Mouse (Mus musculus) right cerebral cortex, postnatal 14 days (tissue): Measurements from ENCODE around the gene Npcd.

Experiments used
- DNase-seq: peaks from one replicate; pipeline ENCODE4 v3.0.0; 2022

Gene Npcd

DNA sequence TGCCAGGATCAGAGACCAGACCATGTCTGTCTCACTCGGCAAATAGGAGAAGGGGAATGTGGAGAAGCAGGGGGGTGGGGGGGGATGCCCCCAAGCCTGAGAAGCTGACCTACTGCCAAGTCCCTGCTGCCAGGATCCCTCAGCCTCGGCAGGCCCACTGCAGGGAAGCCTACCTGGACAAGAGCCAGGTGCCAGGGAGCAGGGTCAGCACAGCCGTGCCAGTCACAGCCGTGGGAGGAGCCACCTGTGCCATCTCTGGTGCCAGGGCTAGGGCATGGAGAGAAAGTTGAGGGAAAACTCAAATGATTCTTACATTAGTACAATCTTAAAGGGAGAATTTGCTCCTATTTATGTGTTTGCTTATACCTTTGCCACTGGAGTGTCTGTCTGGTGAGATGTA lies 31.7 kb downstream of the Npcd start:
- DNase-seq, result no peak

DNA sequence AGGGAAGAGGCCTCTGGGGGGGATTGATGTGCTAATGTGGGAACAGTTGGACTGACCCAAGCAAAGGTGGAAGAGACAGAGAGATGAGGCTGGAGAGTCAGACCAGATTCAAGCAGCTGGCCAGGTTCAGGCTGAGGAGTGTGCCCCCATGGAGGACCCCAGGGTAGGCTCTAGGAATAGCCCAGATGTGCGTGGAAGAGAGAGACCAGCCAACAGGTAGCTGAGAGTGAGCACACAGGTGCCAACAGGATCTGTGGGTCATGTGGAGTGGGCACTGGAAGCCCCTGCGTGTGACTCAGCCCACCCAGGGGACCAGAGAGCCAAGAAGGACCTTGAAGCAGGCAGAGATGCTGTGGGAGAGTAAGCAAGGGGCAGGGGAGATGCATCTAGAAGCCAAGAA lies 32.4 kb downstream of the Npcd start:
- no peak for DNase-seq

DNA sequence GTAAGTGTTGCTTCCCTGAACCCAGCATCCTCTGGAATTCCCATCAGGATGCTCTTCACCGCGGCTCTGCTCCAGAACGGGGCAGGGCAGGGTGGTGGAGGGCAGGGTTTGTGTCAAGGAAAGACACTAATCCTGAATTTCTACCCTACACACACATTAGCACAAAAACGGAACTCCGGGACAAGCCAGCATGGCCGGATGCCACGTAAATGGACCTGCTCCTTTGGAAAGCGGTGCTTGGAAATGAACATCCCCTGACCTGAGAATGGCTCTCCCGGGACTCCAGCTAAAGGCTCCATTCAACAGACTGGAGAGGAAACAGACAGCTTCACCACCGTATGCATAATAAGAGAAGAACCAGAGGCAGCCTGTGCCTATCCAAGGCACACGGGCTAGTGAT lies 33.3 kb downstream of the Npcd start:
- no peak for DNase-seq

DNA sequence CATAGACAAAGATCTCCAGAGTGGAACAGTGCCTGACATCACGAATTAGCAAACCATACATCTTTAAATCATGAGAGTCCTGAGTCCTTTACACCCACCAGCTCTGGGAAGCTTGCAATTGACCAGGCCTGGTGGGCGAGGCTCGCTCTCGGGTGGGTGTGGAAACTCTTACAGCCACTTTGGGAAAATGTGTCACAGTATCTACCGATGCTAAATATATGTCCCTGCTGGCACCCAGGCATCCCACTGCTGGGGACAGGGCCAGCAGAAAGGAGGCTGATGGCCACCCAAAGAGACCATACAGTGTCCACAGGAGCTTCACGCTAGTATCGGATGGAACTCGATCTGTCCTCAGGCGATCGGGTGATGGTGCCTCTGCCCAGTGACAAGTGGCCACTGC lies 35.4 kb downstream of the Npcd start:
- no peak for DNase-seq

DNA sequence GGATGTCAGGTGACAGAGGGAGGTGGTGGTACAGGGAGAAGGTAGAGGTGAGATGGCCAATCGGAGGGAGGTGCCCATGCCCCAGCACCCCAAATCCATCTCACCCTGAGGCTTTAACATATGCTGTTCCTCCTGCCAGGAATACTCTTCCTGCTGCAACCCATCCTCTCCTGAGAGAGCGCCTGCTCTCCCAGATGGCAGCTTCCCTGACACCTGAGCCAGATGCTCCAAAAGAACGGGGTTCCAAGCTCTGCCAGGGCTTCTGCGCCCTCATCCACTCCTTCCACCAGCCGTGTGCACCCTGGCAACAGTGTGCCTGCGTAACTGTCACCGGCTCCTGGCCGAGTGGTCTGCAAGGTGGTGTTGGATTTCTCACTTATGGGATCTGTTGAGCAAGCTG lies 36.4 kb downstream of the Npcd start:
- no peak for DNase-seq

DNA sequence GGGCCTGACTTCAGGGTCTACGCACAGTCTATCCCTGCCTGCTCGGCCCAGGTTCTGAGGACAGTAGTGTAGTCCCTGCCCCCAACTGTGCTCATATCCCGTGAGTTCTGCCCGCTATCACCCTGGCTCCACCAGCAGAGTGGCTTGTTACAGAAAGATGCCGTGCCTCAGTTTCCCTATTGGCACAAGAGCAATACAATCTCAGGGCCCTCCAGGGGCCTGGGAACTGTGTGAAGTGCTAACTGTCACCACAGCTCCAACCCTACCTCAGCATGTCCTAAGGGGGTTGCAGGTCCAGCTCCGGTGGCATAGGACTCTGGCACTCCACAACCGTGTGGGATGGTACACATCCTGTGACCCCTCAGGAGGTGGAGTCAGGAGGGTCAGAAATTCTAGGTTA lies 36.9 kb downstream of the Npcd start:
- no peak for DNase-seq

DNA sequence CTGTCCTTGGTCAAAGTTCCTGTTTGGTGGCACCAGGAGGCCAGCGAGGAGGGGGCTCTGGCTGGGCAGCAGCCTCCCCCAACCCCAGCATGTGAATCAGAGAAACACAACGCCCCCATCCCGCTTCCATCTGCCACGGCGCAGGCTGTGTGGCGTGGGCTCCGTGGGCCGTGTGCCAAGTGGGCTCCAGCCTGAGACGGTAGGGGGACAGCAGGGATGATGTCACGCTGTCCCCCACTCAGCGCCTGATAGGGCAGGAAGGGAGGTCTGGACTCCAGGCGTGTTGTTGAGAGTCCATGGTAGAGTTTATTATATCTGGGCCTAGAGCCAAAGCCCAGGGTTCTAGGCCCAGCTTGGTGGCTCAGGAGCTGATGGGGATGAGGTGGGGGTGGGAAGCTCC lies 37.8 kb downstream of the Npcd start:
- DNase-seq, result peak; percentile 84

DNA sequence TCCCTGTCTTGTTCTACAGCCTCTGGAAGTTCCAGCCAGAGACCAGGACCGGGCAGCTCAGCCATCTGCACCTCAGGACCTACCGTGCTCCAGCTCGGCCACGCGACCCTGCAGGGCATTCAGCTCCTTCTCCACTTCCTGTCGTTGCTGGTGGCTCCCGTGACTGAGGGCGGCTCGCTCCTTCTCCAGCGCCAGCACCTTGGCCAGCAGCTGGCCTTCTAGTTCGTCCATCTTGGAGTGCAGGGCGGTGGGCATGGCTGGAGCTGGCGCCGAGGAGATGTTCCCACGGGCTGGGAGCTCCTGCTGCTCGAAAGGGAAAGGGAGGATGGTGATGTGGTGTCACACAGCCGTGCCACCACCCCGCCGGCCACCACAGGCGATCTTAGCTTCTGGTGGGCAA lies 39.9 kb downstream of the Npcd start:
- DNase-seq, result no peak

DNA sequence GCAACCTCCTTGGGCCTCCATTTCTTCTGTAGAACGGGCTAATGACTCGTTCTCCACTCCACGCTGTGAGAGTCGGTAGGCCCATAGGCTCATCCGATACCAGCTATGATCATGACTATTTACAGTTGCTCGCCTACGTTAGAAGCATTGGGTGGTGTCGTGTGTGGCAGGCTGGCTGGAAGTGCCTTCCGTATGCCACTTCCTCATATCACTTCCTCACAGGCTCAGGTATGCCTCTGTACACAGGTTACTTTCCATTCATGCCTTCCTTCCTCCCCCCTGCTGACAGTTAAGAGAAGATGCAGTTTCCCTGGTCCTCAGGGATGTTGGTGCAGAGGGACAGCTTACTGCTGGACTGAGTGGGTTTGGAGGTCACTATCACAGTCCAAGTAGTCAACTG lies 41.0 kb downstream of the Npcd start:
- DNase-seq, result no peak

DNA sequence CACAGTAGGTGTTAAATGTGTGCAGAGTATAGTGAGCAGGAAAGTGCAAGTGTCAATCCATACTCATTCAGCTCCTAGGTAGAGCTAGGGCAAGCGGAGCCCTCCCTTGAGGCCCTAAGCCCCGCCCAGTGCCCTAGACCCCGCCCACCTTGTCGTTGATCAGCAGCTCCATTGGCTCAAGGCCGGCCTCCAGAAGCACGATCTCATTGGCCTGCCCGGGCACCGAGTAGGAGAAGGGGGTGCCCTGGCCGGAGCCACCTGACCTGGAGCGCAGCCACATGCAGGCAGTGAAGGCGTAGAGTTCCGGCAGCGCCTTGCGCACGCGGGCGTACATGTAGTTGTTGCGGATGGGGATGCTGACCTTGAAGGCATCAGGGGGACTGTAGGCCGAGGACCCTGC lies 41.6 kb downstream of the Npcd start:
- DNase-seq, result no peak

DNA sequence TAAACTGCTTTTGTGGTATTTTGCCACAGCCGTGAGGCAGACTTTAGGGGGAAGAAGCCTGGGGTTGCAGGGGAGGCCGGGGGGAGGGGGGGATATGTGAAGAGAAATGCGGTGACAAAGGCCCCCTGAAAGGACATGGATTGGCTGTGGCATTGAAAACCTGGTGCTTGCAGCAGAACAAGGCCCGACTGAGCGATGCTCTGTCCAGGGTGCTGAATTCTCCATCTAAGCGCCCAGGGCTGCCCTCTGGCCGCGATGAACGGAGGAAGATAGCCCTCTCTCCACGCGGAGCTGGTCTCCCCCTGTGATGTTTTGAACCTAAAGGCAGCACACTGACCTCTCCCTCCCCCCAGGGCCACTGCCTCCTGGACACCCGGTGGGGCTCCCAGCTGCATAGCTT lies 42.5 kb downstream of the Npcd start:
- DNase-seq, result no peak

DNA sequence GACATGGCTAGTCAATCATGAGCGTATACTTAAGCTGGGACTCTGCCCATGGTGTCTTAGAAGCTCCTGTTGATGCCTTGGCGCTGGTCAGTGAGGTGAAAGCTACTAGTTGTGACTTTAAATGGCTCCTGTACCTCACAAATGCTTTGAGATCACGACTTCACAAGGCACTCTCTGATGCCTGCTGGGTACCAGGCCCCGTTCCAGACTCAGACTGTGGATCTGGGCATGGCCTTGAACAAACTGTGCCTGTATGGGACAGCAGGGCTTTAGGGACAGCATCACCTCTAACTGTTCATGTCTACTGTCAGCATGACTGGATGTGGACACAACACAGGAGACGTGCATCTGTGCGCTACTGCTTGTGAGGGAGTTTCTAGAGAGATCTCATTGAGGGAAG lies 43.1 kb downstream of the Npcd start:
- DNase-seq, result no peak

DNA sequence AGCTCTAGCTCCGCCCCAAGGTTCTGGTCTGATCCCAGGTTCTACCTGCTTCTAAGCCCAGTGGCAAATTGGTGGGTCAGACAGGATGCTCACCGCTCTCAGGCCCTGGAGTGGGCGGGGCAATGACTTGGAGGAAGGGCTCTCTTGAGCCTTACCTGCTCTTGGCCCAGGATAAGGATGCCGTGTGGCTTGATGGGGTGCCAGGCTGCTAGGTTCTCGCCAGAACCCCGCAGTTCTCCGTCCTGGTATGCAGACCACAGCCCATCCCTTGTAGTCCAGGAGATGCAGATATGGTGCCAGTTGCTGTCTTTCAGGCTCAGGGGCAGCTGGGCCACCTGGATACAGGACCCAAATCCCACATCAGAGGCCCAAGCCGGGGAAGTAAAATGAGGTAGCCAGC lies 43.9 kb downstream of the Npcd start:
- DNase-seq, result no peak

DNA sequence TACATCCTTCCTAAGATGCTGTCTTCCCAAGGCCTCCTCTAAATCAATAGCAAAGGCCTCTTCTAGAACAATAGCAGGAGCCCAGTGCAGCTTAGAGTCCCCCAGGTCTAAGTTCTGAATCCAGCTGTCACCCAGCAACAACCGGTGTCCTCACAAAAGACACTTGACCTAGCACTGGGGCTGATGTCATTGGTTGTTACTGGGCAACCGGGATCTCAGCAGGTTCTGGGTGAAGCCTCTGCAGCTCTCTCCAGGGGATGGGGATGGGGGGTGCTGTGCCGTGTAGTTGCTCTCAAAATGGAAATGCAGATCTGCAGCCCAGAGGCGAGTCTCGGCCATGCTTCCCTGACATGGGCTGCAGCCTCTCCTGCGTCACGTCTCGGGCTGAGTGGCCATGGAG lies 46.2 kb downstream of the Npcd start:
- DNase-seq, result no peak

DNA sequence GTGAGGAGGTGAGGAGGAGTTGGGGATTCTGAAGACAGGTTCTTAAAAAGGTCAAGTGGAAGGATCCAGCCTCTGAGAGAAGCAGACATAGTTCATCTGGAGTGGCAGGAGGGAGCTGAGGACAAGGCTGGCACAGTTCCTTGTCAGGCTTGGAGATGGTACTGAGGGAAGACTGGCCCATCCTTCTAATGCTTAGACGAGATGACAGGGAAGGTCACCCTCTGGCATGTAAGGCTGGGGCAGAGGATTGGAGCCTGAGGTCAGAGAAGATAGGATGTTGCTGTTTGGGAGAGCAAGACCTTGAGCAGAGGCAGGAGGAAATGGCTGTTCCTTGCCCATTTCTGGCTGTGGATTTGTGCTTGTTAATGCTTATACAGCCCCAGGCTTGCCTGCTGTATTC lies 49.0 kb downstream of the Npcd start:
- no peak for DNase-seq

DNA sequence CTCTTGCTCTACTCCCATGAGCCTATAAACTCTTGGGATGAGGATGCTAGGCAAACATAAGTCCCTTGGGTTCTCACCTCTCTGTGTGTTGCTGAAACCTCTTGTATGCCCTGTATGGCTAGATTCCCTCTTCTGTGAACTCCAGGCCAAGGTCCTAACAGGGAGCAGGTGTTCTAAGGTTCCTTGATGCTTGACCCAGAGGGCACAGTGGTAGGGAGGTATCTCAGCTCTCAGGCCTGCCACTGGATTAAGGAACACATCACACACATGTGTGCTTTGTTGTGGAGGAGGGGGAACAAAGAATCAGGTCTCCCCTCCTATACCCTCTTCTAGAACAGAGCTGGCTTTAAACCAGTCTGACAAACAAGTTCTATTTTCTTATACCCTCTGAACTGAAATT lies 56.3 kb downstream of the Npcd start, which contains the start of gene Dnal4:
TSS of gene Dnal4 (minus strand) at position 101 of the 400 bp plus-strand sequence.
- DNase-seq, result no peak

DNA sequence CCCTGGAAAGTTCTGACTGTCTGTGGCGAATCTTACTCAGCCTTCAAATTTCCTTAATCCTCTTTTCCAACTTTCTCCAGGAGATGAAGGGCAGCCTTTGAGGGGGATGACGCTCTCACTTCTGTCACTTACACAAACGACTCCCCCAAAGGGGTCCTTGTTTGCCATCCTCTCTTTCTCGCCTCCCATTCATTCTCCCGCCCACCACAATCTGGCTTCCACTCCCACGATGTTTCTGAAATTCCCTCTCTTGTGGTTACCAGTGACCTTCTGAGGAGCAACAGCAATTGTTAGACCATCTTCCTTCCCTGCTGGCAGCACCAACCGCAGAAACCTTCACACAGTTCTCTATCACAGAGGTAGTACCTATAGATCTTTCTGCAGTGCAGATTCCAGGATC lies 58.4 kb downstream of the Npcd start:
- DNase-seq, result no peak

DNA sequence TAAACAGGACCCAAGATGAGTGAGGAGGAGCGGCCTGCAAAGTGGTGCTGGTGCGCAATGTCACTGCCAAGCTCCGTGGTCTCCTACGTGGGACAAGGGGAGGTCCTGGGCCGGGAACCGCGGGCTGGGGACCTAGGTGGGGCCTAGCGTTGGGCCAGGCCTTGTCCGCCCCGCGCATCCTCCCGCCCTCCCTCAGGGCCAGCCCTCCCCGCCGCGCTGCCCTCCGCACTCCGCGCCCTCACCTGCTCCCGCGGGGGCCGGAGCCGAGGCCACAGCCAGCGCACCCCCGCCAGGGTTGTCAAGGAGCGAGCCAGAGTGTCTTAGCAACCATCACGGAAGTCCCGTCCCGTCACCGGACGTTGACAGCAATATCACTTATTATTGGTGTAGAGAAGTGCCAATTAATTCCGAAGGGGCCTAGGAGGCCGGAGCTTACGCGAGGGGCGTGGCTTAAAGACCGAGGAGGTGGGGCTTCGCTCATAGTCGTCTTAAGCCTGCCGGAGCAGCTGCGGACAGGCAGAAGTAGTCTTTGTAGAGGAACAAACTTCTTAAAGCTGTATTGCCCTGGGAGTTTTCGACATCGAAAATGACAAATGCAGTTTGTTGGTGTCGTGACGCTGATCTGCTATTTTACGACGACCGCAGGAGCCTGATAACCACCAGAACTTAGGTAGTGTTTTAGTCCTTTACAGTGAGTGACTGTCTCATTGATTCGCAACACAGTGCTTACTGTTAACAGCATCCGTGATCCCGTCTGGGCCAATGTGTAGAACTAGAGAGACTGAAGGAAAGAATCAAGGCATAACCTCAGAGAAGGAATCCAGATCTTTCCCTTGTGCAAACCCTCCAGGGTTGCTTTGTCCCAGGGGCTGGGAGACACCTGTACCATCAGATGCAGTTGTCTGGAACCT lies 59.7 kb downstream of the Npcd start:
- peak; percentile 95 for DNase-seq

DNA sequence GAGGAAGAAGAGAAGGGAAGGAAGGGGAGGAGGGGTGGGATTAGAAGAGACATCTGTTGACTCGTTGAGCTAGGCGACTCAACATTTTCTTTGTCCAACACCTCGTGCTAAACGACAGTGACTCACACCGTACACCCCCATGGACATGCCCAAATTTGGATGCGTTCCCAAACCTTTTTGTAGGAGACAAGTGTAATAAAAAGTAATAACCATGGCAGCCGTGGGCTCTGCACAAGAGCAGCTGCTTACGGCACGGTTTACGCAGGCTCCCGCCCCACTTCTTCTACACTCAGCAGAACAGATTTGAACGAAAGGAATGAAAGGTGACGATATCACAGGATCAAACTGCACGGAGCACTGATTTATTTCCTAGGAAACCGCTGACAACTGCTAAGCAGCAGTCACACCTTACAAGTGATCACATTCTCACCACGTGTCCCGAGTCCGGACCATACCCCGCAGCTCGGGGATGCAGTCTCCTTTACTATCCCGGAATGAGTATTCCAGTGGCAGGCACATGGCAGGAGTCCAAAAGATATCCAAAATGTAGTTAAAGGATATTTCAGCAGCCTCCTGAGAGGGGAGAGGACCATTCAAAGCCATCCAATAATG lies 63.3 kb downstream of the Npcd start:
- DNase-seq, result no peak

DNA sequence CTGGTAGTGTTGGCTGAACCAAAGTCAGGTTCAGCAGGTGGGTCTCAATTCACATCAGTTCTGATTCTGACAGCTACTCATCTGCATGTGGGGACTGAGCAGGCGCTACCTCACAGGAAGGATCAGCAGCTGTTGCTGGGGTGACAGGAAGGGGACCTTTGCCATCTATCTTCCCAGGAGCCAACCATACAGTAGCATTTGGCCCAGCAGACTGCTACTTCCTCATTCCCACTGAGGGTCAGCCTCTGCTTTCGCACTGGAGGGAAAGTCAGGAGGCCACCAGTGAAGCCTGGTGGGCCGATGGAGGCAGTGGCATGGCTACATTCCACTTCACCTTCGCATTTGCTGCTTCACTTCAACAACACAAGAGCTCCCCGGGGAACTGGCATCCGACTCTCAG lies 65.7 kb downstream of the Npcd start:
- DNase-seq, result no peak

DNA sequence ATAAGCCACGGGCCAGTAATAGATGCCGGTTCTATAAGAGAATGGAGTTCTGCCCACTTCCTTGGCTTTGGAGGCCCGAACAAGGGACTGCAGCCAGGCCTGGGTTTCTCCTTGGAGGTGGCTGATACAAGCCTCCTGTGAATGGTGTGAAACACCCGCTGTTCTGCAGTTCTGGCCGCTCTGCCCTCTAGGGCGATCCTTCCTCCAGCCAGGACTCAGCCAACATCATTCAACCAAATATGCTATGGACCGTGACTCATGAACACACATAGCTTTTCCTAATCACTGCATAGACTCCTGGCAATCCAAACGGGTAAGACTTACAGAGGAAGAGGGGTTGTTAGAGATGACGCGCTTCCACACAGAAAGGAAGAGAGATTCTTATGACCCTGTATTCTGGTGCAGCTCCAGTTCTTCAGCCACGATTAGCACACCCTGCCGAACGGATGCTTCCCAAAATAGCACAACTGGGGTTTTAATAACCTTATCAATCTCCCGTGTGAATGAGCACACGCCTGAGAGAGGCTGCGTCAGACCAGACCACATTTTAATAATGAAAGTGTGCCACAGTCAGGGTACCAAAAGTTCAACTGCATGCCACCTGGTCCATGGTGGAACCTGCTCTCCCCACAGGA lies 66.6 kb downstream of the Npcd start:
- DNase-seq, result no peak

DNA sequence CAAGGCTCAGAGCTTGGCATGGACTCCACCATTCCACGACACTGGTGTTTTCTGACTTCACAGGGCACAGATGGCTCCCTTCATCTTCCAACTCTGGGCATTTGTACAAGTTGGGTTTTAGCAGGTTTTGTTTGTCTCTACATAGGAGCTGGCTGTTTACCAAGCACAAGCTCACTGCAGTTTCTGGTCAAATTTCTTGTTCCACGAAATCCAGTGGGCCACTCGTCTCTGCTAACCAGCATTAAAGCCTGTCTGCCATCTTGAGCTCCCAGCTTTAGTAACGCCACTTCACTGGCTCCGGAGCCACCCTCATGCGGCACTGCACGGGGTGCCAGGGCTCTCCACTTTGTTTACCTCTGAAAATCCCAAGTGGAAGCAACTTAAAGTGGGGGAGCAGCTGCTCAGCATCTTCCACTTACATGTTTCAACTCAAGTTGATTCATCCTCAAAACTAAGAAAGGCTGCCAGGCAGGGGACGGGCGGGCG lies 67.4 kb downstream of the Npcd start:
- no peak for DNase-seq

DNA sequence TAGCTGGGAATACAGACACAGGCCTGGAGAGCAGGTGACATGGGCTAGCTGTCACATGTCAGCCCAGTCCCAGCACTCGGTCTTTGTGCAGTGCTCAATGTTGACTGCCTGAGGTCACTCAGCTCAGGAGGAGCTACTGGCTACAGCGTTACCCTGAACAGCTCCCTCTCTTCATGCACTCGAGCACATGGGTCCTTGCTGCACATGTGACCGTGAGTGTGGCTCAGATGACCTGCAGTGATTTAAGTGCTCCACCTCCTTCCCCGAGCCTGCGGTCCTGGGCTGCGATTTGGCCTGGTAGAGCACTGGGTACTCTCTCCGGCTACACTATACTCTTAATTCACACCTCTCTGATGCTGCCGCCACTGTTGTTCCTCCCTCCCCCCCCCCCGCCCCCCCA lies 67.9 kb downstream of the Npcd start:
- DNase-seq, result no peak

DNA sequence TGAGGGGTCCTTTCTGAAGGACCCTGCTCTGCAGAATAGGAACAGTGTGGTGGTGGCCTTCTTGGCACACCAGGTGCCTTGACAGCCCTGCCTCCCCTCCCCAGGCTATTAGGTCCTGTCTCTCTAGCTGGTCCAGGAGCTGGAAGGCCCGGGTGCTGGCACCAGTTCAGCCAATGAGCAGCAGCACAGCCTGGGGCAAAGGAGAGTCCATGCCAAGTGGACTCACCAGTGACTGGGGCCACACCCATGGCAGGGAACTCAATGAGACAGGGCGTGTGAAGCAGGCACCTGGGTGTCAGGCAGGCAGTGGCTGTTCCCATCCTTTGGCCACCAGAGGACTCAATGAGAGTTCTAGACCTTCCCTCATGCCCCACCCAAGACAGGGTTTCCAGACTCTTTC lies 68.7 kb downstream of the Npcd start:
- no peak for DNase-seq
